Mouse (Mus musculus) gastrocnemius, adult 18-20 months (tissue): ENCODE data around the gene Fbxl13. TPM values are rescaled to one million over a fixed set of nuclear protein-coding genes. Genes with fewer than 3 reads are reported as not detected.
A peak's percentile ranks its signal among the peaks of the same experiment; 100 is the strongest.

Source experiments
- DNase-seq: peaks from one replicate; pipeline ENCODE4 v3.0.0; 2021; ENCODE audit warnings: low spot score
- long read RNA-seq, 2 experiments: library from polyadenylated mRNA; stranded (forward); transcript quantifications; one replicate each; pipeline ENCODE4 v2.0.0; 2021
- total RNA-seq, 2 experiments: library from RNA; stranded (reverse); gene quantifications; 2 replicates each; pipeline ENCODE4 v1.2.3; 2021

The Fbxl13 gene
- not detected for total RNA-seq
- long read RNA-seq, experiment 1: 0 reads
- long read RNA-seq, experiment 2: 0 reads

DNA sequence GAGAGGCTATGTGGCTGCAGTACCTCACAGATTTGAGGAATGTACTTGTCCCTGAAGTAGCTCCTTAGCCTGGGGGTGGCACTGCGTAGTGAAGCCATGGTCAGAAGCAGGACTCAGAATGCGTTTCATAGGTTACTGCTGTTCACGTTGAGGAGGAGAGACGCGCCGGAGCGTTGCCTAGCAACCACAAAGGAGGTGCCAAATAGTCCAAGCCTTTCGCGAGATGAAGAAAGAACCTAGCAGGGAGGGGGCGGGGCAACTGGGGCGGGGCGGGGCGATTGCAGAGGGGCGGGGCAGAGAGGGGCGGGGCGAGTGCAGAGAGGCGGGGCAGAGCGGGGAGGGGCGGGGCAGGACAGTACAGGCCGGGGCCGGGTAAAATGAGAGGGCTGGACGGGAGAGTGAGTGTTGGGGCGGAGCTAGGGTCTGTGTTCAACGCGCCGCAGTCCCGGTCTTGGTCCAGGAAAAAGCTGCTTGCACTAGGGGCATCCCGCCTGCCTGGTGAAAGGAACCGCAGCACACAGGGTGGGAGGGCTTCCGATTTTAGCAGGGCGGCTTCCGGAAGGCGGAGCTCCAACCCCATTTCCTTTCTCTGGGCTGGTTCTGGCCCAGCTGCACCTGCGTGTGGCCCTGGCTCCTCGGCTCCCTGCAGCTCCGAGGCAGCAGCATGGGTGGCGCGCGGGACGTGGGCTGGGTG, at the start of gene Fbxl13, which contains the start of gene Armc10:
Fbxl13 (minus strand) TSS at position 196 of the 694 bp plus-strand sequence.
Armc10 (plus strand) TSS at position 375 of the 694 bp plus-strand sequence.
- DNase-seq: peak; percentile 79

DNA sequence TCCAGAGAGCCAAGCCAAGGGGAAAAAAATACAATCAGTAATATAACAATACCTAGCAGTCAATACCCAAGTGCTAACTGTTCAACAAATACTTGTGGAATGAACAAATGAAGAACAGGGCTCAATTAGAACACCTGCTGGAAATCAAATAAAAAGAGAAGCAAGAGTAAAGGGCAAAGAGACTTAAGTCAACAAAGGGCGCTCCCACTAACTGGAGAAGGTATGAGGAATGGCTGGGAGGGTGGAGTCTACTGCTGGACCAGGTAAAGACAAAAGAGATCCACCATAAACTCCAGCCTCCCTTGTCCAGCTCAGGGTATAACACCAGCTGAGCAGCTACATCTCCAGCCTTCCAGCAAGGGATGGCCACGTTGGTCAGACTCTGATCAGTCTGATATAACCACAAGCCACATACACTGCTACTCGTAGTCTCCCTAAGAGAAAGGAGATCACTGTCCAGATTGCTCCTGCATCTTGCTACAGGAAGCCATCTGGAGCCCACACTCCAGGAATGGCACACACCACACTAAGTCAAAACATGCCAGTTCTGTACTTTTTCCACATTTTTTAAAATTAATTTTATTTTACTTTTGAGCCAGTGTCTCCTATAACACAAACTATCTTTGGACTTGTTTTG, 49.5 kb upstream of the Fbxl13 start:
- no peak for DNase-seq

DNA sequence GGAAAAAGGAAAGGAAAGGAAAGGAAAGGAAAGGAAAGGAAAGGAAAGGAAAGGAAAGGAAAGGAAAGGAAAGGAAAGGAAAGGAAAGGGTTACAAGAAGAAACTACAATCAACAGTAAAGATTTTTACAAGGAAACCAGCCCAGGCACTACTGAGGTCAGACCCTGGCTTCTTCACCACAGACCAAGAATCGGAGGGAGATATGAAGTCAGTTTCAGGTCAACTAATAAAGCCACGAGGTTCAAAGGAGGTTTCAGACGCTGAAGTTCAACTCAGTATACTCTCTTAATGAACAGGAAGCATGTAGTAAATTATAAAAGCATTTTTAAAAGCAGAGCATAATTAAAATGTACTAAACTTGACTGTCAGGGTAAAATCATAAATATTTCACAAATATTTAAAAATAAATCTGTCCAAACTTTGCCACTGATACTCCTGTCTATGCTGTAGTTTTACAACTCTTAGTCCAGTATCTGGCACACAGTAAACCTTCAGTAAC, 48.0 kb upstream of the Fbxl13 start:
- DNase-seq: no peak

DNA sequence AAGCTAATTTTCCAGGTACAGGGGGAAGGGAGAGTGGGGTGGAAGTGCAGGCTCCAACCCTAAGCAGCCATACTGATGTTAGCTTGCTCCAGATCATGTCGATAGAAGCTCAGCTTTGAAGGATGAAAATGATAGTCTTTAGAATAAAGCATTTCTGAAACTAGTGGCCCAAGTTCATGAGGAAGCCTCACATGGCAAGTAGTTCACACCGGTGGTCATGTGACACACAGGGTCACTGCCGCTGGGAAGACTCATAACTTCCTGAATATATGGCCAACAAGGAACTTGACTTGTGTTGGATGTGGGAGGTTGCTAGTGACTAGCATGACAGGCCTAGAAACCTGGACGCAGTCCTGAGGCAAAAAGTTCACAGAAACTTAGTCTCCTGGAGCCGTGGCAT, 46.8 kb upstream of the Fbxl13 start:
- DNase-seq: no peak

DNA sequence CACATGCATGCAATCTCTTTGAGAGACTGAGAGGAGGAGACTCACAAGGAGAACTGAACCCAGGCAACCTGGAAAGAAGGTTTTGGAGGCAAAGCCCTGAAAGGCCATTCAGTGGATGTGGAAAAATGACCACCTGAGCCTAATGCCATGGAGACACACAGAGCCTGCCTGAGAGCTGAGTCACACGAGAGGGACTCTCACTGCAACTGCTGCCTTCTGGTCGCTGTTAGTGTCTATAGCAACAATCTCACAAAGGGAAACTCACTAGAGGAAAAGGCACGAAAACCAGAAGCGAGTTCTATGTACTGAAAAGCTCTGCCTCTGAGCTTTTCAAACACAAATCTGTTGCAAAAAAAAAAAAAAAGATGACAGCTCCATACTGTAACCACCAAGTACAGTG, 41.6 kb upstream of the Fbxl13 start:
- no peak for DNase-seq

DNA sequence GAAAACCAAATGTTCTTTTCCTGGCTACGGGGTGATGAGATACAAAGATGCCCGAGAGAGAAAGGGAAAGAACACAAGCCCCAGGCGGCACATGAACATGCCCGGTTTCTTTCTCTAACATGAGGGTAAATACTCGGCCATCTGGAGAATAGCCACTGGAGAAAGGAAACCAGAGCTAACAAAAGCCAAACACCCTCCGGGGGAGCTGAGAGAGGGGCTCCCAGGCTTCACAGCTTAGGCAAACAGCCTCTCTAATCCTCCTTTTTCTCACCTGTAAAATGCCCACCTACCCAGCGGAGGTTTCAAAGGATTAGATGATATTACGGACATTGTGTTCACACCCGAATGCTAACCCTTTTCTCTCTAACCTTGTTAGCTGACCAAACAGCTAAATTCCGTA, 39.6 kb upstream of the Fbxl13 start:
- DNase-seq: no peak

DNA sequence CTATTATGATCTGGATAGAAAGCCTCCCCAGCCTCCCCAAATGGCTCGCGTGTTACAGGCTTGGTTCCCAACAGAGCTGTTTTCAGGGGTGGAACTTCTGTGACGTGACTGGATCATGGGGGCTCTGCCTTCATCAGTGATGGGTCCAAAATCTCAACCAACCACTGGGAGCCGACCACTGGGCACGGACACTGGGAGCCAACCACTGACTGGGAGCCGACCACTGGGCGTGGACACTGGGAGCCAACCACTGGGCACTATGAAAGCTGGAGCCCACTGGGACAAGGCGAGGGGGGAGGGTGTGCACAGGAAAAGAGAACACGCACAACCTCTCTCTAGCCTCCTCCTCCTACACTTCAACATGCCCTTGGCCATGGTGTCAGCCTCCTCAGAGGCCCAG, 38.4 kb upstream of the Fbxl13 start:
- DNase-seq: no peak

DNA sequence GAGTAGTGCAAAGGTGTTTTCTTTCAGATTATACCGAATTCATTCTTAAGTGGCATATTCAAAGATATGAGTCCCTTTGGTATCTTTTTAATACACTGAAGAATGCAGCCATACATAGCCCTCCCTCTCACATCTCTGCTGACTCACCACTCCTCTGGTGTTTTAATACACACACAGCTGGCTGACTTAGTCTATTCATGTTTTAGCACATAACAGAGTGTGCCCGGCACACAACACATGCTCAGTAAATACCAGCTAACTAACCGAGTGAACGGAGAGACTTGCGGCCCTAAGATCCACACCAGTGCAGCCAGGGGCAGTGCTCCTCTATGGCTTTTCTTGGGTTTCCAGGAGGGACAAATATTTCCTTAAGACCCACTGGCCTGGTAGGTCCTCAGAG, 35.5 kb upstream of the Fbxl13 start:
- DNase-seq: no peak

DNA sequence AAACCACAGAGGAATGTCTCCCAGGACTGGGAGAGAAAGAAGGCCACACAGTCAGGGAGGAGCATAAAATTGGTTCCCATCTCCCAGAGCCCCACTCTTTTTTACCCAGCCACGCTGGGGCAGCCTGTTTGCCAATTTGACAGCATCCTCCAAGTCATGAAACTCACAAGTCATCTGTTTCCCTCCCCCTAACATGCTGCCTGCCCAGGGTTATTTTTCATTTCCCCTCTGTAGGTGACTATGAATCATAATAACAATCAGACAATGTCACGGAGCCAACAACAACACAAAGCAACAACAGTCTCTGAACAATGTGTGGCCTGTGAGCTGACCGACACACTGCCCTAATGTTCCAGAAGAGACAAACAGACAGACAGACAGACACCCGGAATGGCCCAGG, 34.6 kb upstream of the Fbxl13 start:
- DNase-seq: no peak

DNA sequence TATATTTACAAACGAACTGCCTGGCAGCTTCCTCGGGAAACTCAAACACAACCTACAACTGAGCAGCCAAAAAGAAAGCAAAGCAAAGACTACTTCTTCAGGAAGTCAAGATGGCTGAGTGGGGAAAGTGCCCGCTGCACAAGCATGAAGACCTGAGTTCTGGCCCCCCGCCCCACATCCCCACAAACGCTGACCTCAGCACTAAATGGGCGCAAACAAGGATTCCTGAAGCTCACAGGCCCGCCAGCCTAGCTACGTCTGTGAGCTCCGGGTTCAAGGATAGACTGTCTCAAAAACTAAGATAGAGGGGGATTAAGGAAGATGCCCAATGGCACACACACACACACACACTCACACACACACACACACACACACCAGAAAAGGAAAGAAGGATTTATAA, 32.9 kb upstream of the Fbxl13 start:
- DNase-seq: no peak

DNA sequence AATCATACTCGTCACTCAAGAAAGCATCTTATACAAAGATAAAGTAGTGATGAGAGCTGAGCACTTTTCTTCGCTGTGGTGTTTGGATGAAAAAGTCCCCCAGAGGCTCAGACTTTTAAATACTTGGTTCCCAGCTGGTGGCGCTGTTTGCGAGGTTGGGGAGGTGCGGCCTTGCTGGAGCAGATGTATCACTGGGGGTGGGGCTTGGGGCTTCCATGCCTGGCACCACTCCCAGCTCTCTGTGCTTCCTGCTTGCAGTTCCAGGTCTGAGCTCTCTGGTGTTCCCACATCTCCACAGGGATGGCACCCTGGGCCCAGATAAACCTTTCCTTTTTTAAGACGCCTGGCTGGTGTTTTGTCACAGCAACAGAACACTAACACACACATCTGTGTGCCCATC, 32.5 kb upstream of the Fbxl13 start:
- DNase-seq: no peak

DNA sequence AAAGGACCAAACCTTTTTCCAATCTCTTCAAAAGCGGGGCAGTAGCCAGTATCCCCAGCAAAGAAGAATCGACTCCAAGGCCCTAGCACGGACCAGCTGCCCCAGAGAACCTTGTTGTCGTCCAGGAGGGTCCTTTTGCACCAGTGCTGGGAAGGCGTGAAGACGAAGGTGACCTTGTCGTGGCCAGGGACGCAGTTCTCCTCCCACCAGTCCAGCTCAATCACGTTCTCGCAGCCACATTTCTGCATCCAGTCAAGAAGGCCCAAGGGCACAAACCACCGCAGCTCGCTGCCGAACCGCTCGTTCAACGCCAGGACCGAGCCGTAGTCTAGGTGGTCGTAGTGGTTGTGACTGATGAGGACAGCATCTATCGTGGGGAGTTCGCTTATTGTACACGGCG, 30.1 kb upstream of the Fbxl13 start:
- DNase-seq: no peak

DNA sequence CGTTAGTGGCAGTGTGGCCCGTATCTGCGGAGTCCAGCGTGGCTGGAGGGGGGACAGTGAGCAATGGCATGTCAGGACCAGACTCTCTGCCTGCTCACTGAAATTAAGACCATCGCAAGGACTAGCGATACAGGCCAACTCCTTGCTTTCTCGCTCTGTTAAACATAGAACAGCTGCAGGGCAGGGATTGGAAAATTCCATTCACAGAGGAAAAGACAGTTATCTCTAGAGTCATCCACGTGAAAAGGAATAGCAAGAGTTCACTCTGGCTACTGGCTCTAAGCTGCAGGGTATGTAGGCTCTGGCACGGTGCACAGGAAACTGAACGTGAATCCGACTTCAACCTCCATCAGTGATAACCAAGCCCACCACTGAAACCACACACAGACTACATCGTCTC, 29.6 kb upstream of the Fbxl13 start:
- no peak for DNase-seq

DNA sequence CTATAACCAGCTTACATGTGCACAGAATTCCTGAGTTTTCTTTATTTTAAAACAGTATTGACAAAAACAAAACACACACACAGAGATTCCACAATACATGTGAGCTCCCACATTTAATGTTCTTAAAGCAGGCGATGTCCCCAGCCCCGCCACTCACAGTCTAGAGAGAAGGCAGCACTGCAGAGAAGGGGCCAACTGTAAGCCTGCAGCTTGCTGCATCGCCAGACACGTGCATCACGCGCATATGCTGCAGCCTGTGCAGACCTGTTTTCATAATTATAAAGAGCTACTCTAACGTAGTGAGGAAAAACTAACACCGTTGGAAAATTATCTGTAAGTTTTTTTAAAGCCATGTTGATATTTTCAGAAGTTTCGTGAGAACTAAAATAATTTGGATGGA, 28.3 kb upstream of the Fbxl13 start:
- no peak for DNase-seq

DNA sequence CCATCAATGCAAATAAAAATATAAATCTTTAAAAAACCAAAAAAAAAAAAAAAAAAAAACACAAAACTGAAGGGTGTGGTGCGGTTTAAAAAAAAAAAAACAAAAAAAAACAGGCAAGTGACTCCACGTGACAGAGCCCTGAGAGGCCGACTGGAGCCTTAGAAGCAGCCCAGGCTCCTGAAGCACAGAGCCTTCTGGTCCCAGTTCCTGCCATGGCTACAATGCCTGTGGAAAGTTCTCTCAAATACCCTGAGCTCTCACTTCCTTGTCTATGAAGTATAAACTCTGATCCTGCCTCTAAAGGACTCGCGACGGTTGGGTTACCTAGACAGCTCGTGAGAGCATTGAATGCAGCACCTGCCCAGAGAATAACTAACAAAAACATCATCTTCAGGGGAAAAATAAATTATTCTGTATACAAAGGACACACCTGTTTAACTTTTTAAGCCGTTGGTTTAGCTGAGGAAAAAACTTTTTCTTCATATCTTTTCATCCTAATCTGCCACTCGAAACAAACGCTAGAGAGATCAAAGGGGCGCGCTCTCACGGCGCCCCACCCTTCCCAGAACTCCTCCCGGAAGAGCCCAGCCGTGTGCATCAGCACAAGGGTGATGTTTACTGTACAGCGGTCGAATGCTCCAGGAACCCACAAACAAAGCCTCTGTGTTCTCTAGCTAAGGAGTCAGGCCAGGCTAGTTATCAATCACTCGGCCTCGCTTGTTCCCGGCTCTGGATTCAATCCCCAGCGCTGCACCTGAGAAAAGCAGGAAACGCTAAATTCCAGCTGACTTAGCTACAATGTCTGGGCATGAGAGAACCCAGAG, 27.6 kb upstream of the Fbxl13 start:
- DNase-seq: no peak

DNA sequence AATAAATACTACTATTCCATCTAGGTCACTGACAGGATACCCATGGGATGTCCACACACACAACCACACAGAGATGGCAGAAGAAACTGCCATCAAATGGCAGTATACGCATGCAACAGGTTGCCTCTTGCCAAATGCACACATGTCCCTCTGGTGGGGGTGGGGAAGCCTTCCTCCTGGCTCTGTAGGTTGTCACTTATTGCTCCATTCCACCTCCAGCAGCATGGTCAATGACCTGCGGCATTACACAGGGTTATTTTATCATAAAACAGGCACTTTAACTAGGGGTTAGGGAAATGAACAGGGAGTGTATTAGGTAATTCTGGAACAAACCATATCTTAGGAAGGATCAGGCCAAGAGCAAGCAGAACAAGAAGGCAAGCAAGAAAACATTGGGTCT, 23.9 kb upstream of the Fbxl13 start:
- no peak for DNase-seq

DNA sequence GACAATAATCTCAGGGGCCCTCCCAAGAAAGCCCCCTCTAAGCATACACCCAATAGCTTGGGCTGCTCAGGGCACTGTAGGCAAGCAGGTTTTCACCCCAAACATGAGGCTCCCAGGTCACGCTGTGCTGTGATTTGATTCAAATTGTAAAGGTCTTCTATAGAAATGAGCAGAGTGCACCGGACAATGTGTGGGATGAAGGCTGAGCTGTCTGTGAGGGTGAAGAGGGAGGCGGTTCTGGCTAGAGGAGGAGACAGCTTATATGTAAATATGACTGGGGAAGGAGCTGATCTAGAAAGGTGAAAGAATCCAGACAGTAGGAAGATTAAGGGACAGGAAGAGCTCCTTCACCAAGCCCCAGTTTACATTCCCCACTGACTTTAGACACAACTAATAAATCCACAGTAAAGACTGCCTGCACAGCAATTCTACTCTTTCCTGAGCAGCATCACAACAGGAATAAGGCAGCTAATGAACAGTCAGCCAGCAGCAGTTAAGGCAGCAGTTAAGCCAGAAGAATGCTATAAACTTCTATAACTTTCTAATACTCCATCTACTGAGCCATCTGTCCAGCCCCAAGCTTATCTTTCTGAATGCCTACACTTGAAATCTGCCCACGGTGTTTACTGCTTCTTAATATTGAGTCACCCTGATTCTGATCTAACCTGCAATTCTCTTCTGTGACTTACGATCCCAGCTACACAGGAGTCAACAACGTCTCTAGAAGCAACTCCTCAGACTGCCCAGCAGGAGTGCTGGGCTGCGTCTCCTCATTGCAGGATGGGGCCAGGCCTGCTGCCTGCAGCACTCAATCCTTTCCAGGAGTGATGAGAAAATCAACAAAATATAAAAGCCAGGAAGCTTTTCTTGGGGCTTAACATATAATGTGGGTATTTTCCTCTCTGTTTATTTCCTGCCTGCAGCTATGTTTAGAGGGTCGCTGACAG, 22.0 kb upstream of the Fbxl13 start:
- no peak for DNase-seq

DNA sequence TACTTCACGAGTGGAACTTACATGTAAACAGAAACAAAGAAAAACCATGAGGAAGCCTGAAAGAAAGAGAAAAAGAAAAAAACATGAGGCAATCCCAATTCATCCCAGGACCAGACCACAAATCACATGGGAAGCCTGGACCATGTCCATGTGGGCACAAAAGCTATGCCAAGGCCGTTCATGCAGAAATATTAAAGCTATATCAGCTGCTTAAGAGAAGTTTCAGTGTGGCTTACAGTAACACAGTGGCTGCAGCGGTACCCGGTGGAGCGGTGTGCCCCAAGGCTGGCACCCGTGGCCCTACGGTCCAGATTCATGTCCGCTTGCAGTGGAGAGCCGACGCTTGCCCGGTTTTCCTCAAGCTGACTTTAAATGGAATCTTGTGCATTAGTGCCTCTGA, 17.6 kb upstream of the Fbxl13 start:
- DNase-seq: no peak

DNA sequence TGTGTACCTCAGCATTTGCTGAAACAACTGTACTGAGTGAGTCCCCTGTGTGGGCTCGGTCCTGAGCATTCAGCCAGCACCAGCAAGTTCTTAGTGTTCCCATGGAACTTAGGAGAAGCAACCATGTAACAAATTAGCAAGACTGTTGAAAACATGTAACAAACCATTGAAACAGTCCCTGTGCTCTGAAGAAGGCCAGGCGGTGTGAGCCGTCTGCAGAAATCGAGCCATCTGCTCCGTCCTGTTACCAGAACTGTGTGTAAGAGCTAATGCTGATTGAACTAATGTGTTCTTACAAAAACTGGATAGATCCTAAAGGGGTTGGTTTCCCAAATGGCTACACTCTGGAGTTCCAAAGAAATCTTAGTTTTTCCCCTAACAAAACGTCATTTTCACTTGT, 15.4 kb upstream of the Fbxl13 start:
- DNase-seq: no peak

DNA sequence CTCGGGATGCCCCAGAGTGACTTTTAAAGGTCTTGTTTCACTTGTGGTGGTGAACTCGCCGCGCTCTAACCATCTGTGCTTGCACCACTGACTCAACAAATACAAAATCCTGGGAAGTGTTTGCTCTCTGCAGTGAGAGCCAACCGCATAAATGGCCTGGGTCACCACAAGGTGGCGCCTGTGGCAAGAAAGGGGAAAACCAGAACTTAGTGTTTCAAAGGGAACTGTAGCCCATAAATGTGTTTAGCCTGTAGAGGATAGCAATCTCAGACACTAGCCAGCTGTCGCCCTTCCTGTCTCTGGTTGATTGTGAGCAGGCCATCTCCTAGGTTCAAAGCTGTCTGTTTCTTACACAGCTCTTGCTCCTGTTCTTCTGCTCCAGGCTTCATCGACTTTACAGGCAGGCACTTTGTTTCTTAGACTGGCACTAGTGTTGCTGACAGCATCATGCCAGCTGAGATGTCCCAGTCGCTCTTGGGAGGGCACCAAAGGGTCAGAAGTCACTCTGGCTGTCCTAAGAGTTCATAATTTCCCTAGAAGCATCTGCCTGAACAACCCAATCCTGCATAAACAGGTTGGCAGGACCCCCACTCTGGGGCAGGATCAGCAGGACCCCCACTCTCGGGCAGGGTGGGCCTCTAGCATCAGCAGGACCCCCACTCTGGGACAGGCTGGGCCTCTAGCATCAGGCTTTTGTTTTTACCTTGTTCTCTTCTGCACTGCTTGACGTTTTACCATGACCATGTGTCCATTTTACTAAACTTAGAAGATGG, 13.4 kb upstream of the Fbxl13 start:
- DNase-seq: peak; percentile 83
